ENCODE assay signal across 14 mouse cellular contexts in the genomic region with DNA sequence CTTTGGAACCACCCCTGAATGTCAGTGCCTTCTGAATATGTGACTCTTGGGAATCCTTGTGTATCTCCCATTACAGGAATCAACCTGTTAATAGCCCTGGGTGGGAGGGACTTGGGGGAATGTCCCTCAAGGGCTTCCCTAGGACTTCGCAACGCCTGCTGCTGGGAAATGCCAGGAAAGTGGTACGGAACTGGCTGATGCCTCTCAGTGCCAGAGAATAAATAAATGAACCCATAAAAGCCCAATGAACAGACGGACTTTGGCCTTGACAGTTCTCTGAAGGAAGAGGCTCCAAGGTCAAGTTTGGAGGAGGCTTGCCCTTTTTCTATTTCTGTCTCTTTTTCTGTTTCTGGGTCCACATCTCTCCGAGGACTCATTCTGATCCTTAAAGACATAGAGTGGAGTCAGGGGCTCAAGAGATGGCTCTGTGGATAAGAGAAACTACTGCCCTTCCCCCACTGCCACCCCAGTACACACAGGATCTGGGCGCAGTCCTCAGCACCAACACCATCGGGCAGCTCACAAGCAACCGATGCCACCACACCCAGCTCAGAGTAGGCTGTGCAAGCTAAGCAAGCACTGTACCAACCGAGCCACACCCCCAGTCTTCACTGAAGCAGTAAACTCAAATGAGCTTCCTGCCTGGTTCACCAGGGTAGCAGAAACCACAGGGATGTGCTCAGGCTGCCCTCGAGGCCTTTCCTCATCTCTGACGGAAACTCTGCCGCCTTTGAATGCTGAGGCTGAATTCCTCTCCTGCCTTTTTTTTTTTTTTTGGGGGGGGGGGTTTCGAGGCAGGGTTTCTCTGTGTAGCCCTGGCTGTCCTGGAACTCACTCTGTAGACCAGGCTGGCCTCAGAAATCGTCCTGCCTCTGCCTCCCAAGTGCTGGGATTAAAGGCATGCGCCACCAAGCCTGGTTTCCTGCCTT. TPM values are rescaled to one million over a fixed set of nuclear protein-coding genes. Genes with fewer than 3 reads are reported as not detected.
A peak's percentile ranks its signal among the peaks of the same experiment; 100 is the strongest.
DNase-seq lines count a peak whose midpoint lies in the region; ATAC-seq and TF ChIP-seq lines count a peak whose summit lies in the region.
"Had no signal": no experiment of that assay in that cellular context is flagged by ENCODE, and none has a peak within 500 bp of the region (broad histone marks: within the 10 kb centered on the region; RNA-seq: fewer than 3 reads in every experiment).

No protein-coding gene starts in this region.

- ATAC-seq in inflammation-experienced regulatory T-cells, adult 6 months = peak; percentile 44
- ATAC-seq in midbrain, embryonic 13.5 days = no peak
- ATAC-seq: hindbrain, postnatal 0 days; midbrain, embryonic 16.5 days had no signal

- H3K27ac ChIP-seq in cerebellum, adult 2 months (ENCODE audit: insufficient read depth, low read length) = no peak overlapping the region
- no peak overlapping the region for H3K27ac ChIP-seq in midbrain, embryonic 13.5 days
- H3K27ac ChIP-seq: hindbrain, postnatal 0 days; limb, embryonic 13.5 days had no signal

- 79% methylated on average over 15 of the region's 15 CpGs for WGBS in cerebellum, adult 2 months
- 76% methylated on average over 15 of the region's 15 CpGs for WGBS in midbrain, embryonic 13.5 days

- no peak overlapping the region for H3K4me2 ChIP-seq in midbrain, embryonic 13.5 days (replicated peaks)
- H3K4me2 ChIP-seq: limb, embryonic 13.5 days had no signal

- H3K9me3 ChIP-seq in midbrain, embryonic 13.5 days = no peaks in the 10 kb centered on the region
- H3K9me3 ChIP-seq: limb, embryonic 13.5 days had no signal

- no peaks in the 10 kb centered on the region; the same call in 1 of the 2 replicates for H3K4me1 ChIP-seq in cerebellum, adult 2 months (ENCODE audit: control insufficient read depth, insufficient read depth, low read length)
- no peaks in the 10 kb centered on the region for H3K4me1 ChIP-seq in midbrain, embryonic 13.5 days (replicated peaks)
- H3K4me1 ChIP-seq: limb, embryonic 13.5 days had no signal

- DNase-seq in 3134 (ENCODE audit: extremely low read depth, insufficient read length, low spot score) = peak; percentile 24
- DNase-seq in CD4-positive helper T cell, adult 2 months (ENCODE audit: low read depth, low spot score) = peak; percentile 69
- peak; percentile 23 for DNase-seq in spleen, adult 12 weeks (ENCODE audit: low spot score)
- no peak for DNase-seq in cerebellum, adult 2 months
- DNase-seq in left cerebral cortex, adult 8-10 months (ENCODE audit: low spot score in 2 of 2) = no peak
- DNase-seq in layer of hippocampus, postnatal 36 days = no peak
- DNase-seq: heart, adult 18-20 months; retina, postnatal 1 day had no signal

- no peak overlapping the region for H3K9ac ChIP-seq in midbrain, embryonic 13.5 days (replicated peaks)
- H3K9ac ChIP-seq: limb, embryonic 13.5 days had no signal

- H3K4me3 ChIP-seq in cerebellum, adult 2 months (replicated peaks; ENCODE audit: insufficient read depth, low read depth, low read length) = no peak overlapping the region
- H3K4me3 ChIP-seq in midbrain, embryonic 13.5 days (replicated peaks) = no peak overlapping the region
- H3K4me3 ChIP-seq: erythroblast, embryonic 14.5 days; limb, embryonic 13.5 days had no signal

- TF ChIP-seq CTCF in cerebellum, adult 2 months (IDR thresholded peaks at IDR 0.05; ENCODE audit: borderline replicate concordance, insufficient read depth, low read depth, low read length) = no peak

- TF ChIP-seq POLR2A in cerebellum, adult 2 months (IDR thresholded peaks at IDR 0.05; ENCODE audit: borderline replicate concordance, insufficient read depth, low read length) = no peak

- no peaks in the 10 kb centered on the region for H3K36me3 ChIP-seq in midbrain, embryonic 13.5 days
- H3K36me3 ChIP-seq: limb, embryonic 13.5 days had no signal

- H3K27me3 ChIP-seq in cerebellum, adult 2 months (ENCODE audit: control insufficient read depth, insufficient read depth, low read length) = no peaks in the 10 kb centered on the region
- H3K27me3 ChIP-seq in midbrain, embryonic 13.5 days = 0 out of 2 replicates have a peak, but pooled peaks cover 3% of the 10 kb centered on the region
- H3K27me3 ChIP-seq: limb, embryonic 13.5 days had no signal

RNA-seq across cellular contexts. Expression of a gene that starts 8.3 kb away (rescaled TPM):
- polyA plus RNA-seq in inflammation-experienced regulatory T-cells, adult 6 months (2017; shearing (Covaris generic)) = 10 to 100 TPM; 31.7 to 35.5 (median 33.8) TPM
- 132 and 149 TPM in 2 replicates for polyA plus RNA-seq in cerebellum, adult 2 months (2012; rRNA removed)
- 100 to 1,000 TPM; 206 to 217 (median 212) TPM for total RNA-seq in left cerebral cortex, adult 8-10 months (2022)
- total RNA-seq in layer of hippocampus, postnatal 36 days (2021) = 100 to 1,000 TPM; 181 to 192 TPM
- polyA plus RNA-seq in midbrain, embryonic 13.5 days (2015; fragmentation: Nextera tagmentation; extraction: Ambion mirVana) = 165 and 176 TPM in 2 replicates

RNA-seq across cellular contexts. Expression of a gene that starts 48.6 kb away (rescaled TPM):
- 10 to 100 TPM; 10.6 to 12.7 (median 11.5) TPM for polyA plus RNA-seq in inflammation-experienced regulatory T-cells, adult 6 months (2017; shearing (Covaris generic))
- polyA plus RNA-seq in cerebellum, adult 2 months (2012; rRNA removed) = 54.2 and 57.4 TPM in 2 replicates
- 10 to 100 TPM; 58.1 to 66.3 (median 62.9) TPM for total RNA-seq in left cerebral cortex, adult 8-10 months (2022)
- total RNA-seq in layer of hippocampus, postnatal 36 days (2021) = 10 to 100 TPM; 49.6 to 50.1 TPM
- 29.9 and 31.0 TPM in 2 replicates for polyA plus RNA-seq in midbrain, embryonic 13.5 days (2015; fragmentation: Nextera tagmentation; extraction: Ambion mirVana)

Comparison
In these comparisons a context has a peak if more than half of its experiments do, and no peak if none do; other contexts are left out.
1. DNase-seq: peak in 3134 (single experiment), CD4-positive helper T cell, adult 2 months (single experiment) and spleen, adult 12 weeks (single experiment); none in cerebellum, adult 2 months (0 of 2), left cerebral cortex, adult 8-10 months (0 of 2) and layer of hippocampus, postnatal 36 days (0 of 2).